Mouse (Mus musculus) heart, adult 9 months (tissue): Measurements from ENCODE around the gene Vinac1.
"Not testable (repeated sequence)": the region's sequence is repeated elsewhere in the genome, so short reads cannot be mapped to it uniquely, and the experiment has no call there.

Source experiments
- DNase-seq, 2 experiments: peaks; one replicate each; pipeline ENCODE4 v3.0.0; 2022; ENCODE audit warnings: low spot score in 2 of 2

The Vinac1 gene

GRCm38 (mm10) chr2:129038937-129039631, 8.9 kb downstream of the Vinac1 start:
- no peak for DNase-seq

- no peak for DNase-seq
These were observed 9.5 kb downstream of the Vinac1 start for GRCm38 (mm10) chr2:129038426-129038936.

GRCm38 (mm10) chr2:129035381-129035780, 12.6 kb downstream of the Vinac1 start:
- DNase-seq = no peak

GRCm38 (mm10) chr2:129024820-129025219, 23.2 kb downstream of the Vinac1 start:
- no peak for DNase-seq

GRCm38 (mm10) chr2:129020106-129020505, 27.9 kb downstream of the Vinac1 start:
- no peak for DNase-seq

- DNase-seq = not testable (repeated sequence)
These were observed 39.1 kb downstream of the Vinac1 start for GRCm38 (mm10) chr2:129008867-129009266.

GRCm38 (mm10) chr2:129006194-129006749, 41.7 kb downstream of the Vinac1 start:
- DNase-seq = no peak

GRCm38 (mm10) chr2:129004872-129005271, 43.1 kb downstream of the Vinac1 start:
- DNase-seq = no peak

GRCm38 (mm10) chr2:128984746-128985145, 63.2 kb downstream of the Vinac1 start:
- no peak for DNase-seq

- no peak for DNase-seq
These were observed 72.4 kb downstream of the Vinac1 start for GRCm38 (mm10) chr2:128975572-128975971.
